Mouse (Mus musculus): Measurements from ENCODE around the gene Rprd1b.

DNA sequence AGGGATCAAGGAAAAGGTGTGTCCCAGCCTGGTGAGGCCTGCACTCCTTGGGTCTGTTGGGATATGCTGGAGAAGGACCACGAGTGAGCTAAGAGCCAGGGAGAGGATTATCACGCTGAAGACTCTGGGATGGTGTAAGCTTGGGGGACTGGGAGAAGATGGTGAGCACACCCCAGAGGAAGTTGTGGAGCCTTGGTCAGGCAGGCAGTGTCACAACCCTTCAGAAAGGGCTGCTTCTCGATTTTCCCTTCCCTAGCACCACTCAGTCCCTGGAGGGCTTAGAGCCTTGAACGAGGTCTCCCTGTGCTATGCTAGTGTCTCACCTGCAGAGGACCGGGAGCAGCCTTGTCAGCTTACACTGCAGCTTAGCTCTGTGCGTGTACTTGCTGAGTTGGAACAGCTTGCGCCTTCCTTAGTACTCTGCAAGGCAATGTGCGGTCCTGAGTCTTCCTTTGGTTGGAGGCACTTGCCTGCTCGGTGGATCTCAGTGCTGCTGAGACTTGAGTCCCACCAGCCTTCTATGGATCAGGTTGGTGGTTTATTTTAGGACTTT is 51.6 kb downstream of the Rprd1b start:
- no peak for TF ChIP-seq CTCF (IDR thresholded peaks at IDR 0.05; ENCODE audit: low read depth)
- TF ChIP-seq EP300 (IDR thresholded peaks at IDR 0.05; ENCODE audit: low read depth) = no peak
